Mouse (Mus musculus) cortical plate, adult 2 months (tissue): ENCODE results near the gene Tap1. TPM values are rescaled to one million over a fixed set of nuclear protein-coding genes. Genes with fewer than 3 reads are reported as not detected.
"Not testable (repeated sequence)": the region's sequence is repeated elsewhere in the genome, so short reads cannot be mapped to it uniquely, and the experiment has no call there.

Source experiments
- H3K27ac ChIP-seq: fragments of 200-500 bp; 2 replicates; pipeline ENCODE4 v1.5.1; 2012; ENCODE audit warnings: low read length, control low read depth, inconsistent platforms; ENCODE audit not compliant: insufficient read depth
- H3K4me1 ChIP-seq: fragments of 200-500 bp; 2 replicates; pipeline ENCODE4 v1.6.1; 2011; ENCODE audit warnings: low read length; ENCODE audit not compliant: control insufficient read depth, insufficient read depth
- H3K4me3 ChIP-seq: fragments of 200-500 bp; 2 replicates; pipeline ENCODE4 v1.5.1; 2011; ENCODE audit warnings: mild to moderate bottlenecking, low read length, control low read depth; ENCODE audit not compliant: insufficient read depth
- CTCF ChIP-seq: fragments of 200-500 bp; IDR thresholded peaks from 2 replicates; pipeline ENCODE4 v1.5.1; 2011; ENCODE audit warnings: mild to moderate bottlenecking, control low read depth, low read length; ENCODE audit not compliant: insufficient read depth; ENCODE audit errors: extremely low read depth
- POLR2A ChIP-seq: fragments of 200-500 bp; IDR thresholded peaks from 2 replicates; pipeline ENCODE4 v1.6.1; 2011; ENCODE audit warnings: mild to moderate bottlenecking, low read length, control low read depth; ENCODE audit not compliant: insufficient read depth; ENCODE audit errors: extremely low read depth
- polyA plus RNA-seq: library from polyadenylated mRNA; depleted of rRNA; stranded (reverse); fragments of >200 nt; gene quantifications from 2 replicates; pipeline ENCODE4 v1.2.3, GENCODE M21; 2012

Gene Tap1
- polyA plus RNA-seq, 1 experiment, result 3.4 TPM

DNA sequence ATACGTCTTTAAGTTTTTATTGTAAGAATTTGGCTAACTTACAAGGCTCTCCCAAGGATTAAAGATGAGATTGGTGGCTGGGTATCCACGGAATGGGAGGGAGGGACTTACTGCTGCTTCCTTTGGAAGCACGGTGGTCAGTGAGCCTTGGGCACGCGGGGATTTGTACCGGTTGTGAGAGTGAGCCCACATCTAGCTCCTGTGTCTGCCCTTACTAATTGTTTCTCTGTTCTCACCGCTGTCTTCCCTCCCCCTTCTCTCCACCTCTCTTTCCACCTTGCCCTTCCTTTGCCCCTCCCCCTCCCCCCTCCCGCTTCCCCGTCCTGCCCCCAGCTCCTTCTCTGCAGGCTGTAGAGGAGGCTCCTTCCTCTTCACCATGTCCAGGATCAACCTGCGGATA lies 21.1 kb downstream of the Tap1 start:
- Histone ChIP-seq H3K4me1 (no peaks in the 10 kb centered on the region), H3K4me3 (no peak overlapping the region), H3K27ac (no peak overlapping the region)
- no peak for TF ChIP-seq POLR2A
- TF ChIP-seq CTCF, result no peak

DNA sequence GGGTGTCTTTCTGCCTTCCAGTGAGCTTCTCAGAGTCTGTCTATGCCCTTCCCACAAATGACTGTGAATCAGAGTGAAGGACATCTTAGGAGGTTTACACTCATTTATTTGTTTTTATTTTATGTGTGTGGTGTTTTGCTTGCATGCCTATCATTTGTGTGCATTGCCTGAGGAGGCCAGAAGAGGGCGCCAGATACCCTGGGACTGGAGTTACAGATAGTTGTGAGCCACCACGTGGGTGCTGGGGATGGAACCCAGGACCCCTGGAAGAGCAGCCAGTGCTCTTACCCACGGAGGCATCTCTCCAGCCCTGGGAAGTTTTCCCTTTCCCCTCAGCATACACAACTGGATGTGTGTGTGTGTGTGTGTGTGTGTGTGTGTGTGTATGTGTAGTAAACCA lies 22.3 kb downstream of the Tap1 start:
- H3K4me3 ChIP-seq, result no peak overlapping the region
- no peak for TF ChIP-seq CTCF
- TF ChIP-seq POLR2A, result no peak

DNA sequence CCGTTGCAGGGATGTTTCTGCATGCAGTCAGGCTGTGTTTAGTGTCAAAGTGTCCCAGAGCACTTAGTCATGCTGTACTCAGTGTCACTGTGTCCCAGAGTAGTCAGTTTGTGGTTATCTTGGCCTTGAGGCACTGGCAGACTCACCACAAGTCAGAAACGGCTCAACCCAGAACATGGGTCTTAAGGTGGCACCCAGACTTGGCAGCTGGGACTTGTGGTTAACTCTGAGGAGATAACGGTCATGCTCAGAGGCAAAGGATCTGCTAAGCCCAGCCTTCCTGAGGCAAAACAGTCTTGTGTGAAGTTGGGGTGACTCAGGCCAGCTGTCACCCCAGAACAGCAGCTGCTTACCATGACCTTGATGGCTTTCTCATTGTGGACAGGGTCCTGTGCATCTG lies 23.2 kb downstream of the Tap1 start:
- Histone ChIP-seq H3K27ac (no peak overlapping the region), H3K4me3 (no peak overlapping the region), H3K4me1 (no peaks in the 10 kb centered on the region)
- TF ChIP-seq CTCF, result no peak
- TF ChIP-seq POLR2A, result no peak

More for the DNA sequence above, 22.3 kb downstream of the Tap1 start:
- Histone ChIP-seq H3K27ac (no peak overlapping the region), H3K4me1 (no peaks in the 10 kb centered on the region)

DNA sequence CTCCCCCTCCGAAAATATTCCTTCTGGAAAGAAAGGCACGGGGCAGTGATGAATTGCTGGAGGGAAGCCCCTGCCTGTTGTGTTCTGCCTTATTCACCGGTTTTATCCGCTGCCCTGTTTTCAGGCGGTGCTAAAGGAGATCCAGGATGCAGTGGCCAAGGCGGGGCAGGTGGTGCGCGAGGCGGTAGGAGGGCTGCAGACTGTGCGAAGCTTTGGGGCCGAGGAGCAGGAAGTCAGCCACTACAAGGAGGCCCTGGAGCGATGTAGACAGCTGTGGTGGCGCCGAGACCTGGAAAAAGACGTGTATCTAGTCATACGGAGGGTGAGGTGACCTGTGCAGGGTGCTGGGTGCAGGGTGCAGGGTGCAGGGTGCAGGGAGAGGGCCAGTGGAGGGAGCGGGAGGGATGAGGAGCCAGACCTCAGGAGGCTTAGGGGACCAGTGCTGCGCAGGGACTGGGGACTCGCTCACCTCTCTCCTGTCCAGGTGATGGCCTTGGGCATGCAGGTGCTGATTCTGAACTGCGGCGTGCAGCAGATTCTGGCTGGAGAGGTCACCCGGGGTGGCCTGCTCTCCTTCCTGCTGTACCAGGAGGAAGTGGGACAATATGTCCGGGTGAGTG lies 24.5 kb downstream of the Tap1 start:
- Histone ChIP-seq H3K4me3 (no peak overlapping the region), H3K4me1 (no peaks in the 10 kb centered on the region), H3K27ac (no peak overlapping the region)
- TF ChIP-seq POLR2A (no peak), CTCF (no peak)

DNA sequence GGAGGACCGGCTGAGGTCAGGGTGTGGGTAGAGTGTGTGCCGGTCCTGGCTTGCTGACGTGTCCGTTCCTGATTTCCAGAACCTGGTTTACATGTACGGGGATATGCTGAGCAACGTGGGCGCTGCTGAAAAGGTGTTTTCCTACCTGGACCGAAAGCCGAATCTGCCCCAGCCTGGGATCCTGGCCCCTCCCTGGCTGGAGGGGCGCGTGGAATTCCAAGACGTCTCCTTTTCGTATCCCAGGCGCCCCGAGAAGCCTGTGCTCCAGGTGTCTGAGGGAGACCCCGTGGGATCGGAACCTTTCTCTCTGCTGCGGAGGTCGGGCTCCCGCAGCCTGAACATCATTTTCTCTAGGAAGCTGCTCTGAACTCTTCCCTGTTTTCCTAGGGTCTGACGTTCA lies 26.6 kb downstream of the Tap1 start:
- Histone ChIP-seq H3K27ac (no peak overlapping the region), H3K4me1 (no peaks in the 10 kb centered on the region), H3K4me3 (no peak overlapping the region)
- no peak for TF ChIP-seq POLR2A
- TF ChIP-seq CTCF, result no peak

DNA sequence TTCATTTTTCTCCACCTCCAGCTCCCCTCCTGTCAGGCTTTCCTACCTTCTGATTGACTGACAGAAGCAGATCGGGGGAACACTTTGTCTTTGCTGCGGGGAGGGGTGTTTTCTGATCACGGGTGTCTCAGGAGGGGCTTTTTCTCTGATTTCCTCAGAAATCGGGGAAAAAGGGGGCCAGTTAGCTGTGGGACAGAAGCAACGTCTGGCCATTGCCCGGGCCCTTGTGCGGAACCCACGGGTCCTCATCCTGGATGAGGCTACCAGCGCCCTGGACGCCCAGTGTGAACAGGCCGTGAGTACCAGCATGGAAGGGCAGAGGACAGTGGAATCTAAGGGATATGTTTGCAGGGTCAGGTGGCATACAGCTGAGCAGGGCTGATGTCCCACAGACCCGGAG lies 27.8 kb downstream of the Tap1 start:
- H3K4me1 ChIP-seq, result no peaks in the 10 kb centered on the region
- TF ChIP-seq POLR2A (no peak), CTCF (no peak)

DNA sequence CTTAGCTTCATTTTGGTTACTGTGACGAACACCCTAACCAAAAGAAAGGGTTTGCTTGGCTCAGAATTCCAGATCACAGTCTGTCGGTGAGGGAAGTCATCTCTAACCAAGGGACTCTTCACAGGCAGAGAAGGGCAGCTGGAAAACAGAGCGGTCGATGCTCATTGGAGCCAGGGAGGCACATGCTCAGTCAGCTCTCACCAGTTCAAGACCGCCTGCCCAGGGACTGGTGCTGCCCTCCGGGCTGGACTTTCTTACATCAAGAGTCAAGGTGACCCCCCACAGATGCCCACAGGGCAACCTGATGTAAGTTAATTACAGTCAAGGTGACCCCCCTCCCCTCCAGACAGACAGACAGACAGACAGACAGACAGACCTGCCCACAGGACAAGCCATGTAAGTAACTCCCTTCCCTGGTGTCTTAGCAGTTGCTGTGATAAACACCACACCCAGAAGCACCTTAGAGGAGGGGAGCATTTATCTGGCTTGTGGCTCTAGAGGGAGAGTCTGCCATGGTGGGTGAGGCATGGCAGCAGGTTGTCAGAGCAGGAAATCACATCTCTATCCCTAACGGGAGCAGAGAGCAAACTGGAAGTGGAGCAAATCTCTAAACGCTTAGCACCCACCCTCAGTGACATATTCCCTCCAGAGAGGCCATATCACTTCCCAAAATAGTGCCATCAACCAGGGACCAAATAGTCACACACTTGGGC lies 30.0 kb downstream of the Tap1 start:
- TF ChIP-seq POLR2A (no peak), CTCF (no peak)

More for the DNA sequence above, 27.8 kb downstream of the Tap1 start:
- H3K27ac ChIP-seq, result no peak overlapping the region
- H3K4me3 ChIP-seq, result no peak overlapping the region

DNA sequence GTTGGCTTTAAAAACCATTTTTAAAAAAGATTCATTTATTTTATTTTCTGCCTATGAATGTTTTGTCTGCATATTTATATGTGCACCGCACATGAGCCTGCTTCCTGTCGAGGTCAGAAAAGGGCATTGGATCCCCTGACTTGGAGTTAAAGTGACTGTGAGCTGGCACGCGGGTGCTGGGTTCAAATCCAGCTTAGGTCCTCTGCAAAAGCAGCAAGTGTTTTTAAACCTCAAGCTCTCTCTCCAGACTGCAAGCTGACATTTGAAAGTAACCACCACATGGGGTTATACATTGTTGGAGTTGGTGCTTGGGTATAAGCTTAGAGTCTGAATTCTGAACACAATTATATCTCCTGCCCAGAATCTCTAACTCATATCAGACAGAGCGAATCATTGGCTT lies 30.6 kb downstream of the Tap1 start:
- Histone ChIP-seq H3K4me1 (no peaks in the 10 kb centered on the region), H3K4me3 (no peak overlapping the region), H3K27ac (no peak overlapping the region)
- TF ChIP-seq POLR2A, result no peak
- no peak for TF ChIP-seq CTCF

More for the DNA sequence above, 30.0 kb downstream of the Tap1 start:
- Histone ChIP-seq H3K4me1 (no peaks in the 10 kb centered on the region), H3K4me3 (no peak overlapping the region), H3K27ac (no peak overlapping the region)

DNA sequence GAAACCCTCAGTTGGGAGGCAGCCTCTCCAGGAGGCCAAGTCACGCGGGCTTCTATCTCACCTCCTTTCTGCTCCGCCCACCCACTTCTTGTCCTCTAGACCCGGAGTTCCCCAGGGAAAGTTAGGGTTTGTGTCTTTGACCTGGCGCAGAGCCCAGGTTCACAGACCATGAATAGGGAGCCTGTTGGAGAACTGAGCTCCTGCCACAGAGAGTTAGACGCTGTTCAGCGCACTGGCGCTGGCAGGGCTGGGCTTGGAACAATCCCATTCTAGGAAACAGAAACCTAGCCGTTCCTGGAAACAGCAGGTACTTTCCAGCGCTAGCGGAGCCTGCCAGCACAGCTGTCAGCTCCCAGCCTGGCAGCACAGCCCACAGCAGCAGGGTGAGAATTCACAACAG lies 31.3 kb downstream of the Tap1 start:
- TF ChIP-seq CTCF, result no peak
- no peak for TF ChIP-seq POLR2A
- Histone ChIP-seq H3K4me1 (no peaks in the 10 kb centered on the region), H3K4me3 (no peak overlapping the region), H3K27ac (no peak overlapping the region)

DNA sequence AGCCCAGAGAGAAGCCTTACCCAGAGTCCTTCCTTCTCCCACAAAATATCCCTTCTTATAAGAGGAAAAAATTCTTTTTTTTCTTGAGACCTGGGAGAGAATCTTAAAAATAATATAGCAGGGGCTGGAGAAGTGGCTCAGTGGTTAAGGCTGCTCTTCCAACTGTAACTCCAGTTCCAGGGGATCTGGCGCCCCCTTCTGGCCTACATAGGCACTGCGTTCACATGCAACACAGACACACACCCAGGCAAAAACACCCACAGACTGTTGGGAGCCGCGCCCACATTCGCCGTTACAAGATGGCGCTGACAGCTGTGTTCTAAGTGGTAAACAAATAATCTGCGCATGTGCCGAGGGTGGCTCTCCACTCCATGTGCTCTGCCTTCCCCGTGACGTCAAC lies 31.7 kb downstream of the Tap1 start:
- H3K4me1 ChIP-seq, H3K4me3 ChIP-seq, H3K27ac ChIP-seq: not testable (repeated sequence)
- peak; percentile 37 for TF ChIP-seq CTCF

DNA sequence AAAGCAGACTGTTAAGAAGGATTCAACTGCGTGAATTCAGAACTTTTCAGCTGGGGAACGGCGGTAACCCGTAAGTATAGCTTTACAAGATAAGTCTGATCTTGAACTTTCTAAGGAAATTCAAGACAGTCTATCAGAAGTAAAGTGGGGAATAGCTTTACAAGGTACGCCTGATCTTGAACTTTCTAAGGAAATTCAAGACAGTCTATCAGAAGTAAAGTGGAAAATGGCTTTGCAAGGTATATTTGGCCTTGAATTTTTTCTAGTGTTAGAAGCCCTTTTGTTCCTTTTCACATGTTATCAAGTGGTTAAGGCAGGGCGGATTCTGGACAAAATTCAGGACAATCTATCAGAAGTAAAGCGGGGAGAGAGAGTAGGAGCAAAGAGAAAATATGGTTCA lies 32.4 kb downstream of the Tap1 start:
- not testable (repeated sequence) for H3K4me1 ChIP-seq

DNA sequence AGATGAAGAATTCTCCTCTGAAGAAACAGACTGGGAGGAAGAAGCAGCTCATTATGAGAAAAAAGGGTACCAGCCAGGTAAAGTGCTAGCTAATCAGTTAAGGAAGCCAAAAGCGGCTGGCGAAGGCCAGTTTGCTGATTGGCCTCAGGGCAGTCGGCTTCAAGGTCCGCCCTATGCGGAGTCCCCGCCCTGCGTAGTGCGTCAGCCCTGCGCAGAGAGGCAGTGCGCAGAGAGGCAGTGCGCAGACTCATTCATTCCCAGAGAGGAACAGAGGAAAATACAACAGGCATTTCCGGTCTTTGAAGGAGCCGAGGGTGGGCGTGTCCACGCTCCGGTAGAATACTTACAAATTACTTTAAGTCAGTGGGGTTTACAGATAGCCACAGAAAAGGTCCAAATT lies 33.0 kb downstream of the Tap1 start:
- not testable (repeated sequence) for H3K4me3 ChIP-seq, H3K4me1 ChIP-seq, H3K27ac ChIP-seq

More for the DNA sequence above, 32.4 kb downstream of the Tap1 start:
- H3K27ac ChIP-seq, H3K4me3 ChIP-seq: not testable (repeated sequence)
